Mouse (Mus musculus) olfactory bulb, adult 2 months (tissue): ENCODE measurements around the gene Adgrg2.

Source experiments
- CTCF ChIP-seq: fragments of 200-500 bp; IDR thresholded peaks from 2 replicates; pipeline ENCODE4 v1.5.1; 2012; ENCODE audit warnings: low read depth, mild to moderate bottlenecking, low read length, moderate library complexity; ENCODE audit not compliant: insufficient read depth
- POLR2A ChIP-seq: fragments of 200-500 bp; IDR thresholded peaks from 2 replicates; pipeline ENCODE4 v1.6.1; 2012; ENCODE audit warnings: mild to moderate bottlenecking, low read depth, low read length, moderate library complexity; ENCODE audit not compliant: insufficient read depth

DNA sequence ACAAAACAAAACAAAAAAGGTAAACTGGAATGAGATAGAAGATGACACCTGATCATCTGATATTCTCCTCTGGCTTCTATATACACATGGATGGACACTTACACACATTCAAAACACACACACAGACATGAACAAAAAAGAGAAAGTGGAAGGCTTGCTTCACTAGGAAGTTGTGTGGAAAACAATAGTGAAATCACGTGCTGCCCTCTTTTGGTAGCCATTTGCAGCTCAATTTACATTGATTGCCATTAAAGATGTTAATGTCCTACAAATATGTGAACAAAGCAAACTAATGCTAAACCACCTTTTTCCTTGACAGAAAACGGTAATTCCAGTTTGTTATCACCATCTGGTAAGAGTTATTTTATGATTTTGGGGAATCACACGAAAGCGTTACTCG, 65.2 kb downstream of the Adgrg2 start:
- TF ChIP-seq POLR2A = no peak
- no peak for TF ChIP-seq CTCF
